Mouse (Mus musculus) embryo, embryonic 9.5 days (tissue): Measurements from ENCODE around the gene Prph2.

Experiments used
- DNase-seq: peaks from one replicate; pipeline ENCODE4 v3.0.0-alpha.2; 2017; ENCODE audit errors: extremely low spot score

The Prph2 gene

DNA sequence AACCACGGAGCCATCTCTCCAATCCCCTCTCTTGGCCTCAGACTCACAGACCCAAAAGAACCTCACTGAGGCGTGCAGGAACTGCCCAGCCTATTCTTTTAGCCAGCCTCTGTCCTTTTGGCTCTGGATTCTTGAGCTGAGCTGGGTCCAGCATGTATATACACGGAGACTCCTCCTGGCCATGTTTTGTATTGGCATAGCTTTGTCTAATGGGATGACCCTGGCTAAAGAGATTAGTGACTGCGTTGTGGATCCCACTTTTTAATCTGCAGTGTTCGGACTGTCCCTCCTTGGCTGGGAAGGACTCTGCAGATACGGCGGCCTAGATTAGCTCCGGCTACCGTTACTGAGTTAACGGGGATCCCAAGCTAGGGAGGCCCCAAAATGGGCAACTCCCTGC is at the start of gene Prph2:
Prph2 (plus strand) TSS at position 274 of the 400 bp plus-strand sequence.
- DNase-seq: no peak

DNA sequence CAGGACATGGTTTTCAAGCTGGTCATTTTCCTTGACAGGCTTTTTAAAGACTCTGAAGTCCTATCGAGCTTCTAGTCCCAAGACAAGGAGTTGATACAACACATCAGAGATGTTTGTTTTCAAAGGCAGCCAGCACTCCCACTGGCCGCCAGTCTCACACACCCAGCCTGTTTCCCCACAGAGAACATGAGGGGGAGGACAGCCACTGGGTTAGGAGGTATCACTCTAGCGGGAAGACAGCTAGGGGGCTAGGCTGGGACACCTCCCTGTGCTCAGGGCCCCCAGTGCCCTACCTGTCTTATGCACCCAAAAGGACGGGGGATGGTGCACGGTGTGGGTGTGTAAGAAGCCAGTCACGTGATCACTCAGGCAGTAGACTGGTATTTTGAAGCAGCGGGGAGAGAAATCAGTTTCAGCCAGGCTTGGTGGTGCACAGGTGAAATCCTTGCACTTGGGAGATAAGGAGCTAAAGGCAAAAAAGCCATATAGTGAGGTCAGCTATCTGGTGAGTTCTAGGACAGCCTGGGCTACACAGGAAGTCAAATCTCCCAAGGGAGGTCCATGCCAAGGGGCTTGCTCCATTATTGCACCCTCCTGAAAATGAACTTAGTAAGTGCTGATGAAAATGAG is 45.6 kb upstream of the Prph2 start:
- DNase-seq: no peak

DNA sequence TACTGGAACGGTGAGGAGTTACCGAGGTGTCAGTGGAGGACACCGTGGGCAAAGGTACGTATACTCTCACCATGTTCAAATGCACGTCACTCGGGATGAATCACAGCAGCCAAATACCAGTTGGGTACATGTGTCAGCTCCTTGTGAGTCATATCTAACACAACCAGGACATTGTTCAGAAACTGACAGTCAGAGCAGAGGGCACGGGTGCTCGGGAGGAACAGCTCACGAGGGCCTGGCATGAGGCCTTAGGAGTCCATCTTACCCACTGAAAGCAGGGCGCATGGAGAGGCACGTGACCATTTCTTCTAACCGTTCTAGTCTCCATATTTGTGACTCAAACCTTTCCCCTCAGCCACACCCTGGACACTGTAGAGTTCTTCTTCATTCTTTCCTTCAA is 43.4 kb upstream of the Prph2 start:
- DNase-seq: no peak

DNA sequence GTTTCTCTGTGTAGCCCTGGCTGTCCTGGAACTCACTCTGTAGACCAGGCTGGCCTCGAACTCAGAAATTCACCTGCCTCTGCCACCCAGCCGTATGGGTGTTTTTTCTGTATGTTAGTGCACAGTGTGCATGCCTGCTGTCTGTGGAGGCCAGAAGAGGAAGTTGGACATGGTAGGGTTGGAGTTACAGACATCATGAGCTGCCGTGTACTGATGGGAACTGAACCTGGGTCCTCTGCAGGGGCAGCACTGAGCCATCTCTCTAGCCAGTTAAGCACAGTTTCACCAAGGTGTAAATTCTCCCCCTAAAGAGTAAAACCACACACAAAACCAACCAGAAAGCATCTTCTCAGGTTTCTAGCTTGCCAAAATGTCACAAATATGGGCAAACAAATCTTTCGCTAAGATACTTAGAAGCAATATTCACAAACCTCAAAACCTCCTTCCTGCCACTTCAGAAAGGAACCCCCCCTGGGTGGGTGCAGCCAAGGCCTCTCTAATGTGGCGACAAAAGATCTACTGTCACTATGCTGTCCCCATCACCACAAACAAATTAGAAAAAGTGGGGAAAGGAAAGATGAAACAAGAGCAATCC is 40.0 kb upstream of the Prph2 start:
- no peak for DNase-seq

DNA sequence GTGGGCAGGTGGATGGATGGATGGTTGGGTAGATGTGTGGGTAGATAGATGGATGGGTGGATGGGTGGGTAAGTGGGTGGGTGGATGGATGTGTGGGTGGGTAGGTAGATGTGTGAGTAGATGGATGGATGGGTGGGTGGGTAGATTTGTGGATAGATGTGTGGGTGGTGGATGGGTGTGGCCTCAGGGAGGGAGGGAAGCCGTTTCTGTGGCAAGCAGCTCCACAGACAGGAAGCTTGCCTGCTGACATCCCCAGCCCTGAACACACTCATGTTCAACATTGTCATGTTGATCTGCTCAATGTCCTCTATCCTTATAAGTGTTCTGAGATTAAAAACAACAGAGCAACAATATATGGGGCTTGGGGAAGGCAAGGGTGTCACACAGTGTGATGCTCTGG is 39.3 kb upstream of the Prph2 start:
- DNase-seq: no peak

DNA sequence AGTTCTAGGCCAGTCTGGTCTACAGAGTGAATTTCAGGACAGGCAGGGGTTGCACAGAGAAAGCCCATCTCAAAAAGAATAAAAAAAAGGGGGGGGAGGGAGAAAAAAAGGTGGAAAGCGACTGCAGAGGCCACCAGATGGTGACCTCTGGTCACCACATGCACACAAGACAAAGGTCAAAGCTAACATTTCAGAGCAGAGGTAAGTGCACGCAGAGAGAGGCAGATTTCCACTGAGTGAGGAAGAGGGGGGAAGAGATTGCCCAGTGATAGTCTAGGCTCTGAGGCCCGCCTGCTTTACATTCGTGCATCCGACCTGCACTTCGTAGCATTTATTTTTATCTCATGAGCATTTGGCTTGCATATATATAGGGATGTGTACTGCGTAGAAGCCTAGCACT is 37.5 kb upstream of the Prph2 start:
- no peak for DNase-seq

DNA sequence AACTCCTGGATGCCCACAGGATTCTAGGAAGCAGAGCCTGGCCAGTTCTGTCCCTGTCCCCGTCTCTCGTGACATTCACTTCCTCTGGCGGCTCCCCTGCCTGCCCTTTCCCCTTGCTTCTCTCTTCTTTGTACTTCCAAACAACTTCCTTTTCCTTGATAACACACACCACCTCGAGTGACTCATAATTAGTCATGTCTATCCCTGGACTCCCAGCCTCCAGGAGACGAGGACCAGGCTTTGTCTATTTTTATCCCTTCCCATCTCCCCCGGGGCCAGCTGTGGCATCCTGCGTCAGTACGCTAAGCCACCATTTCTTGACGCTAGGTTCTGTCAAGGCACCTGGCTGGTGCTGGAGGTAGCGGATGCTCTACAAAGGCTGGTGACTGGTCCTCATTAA is 36.1 kb upstream of the Prph2 start:
- no peak for DNase-seq

DNA sequence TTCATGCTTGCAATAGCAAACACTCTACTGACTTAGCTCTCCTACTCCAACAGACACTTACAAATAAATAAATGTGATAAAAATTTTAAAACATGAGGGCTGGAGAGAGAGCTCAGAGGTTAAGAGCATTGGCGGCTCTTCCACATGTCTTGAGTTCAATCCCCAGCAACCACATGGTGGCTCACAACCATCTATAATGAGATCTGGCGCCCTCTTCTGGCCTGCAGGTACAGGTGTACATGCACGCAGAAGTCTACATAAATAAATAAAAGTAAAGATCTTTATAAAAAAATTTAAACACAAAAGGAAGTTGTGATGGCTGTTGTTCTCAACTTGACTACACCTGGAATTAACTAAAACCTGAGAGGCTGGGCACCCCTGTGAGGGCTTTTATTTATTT is 34.6 kb upstream of the Prph2 start:
- DNase-seq: no peak

DNA sequence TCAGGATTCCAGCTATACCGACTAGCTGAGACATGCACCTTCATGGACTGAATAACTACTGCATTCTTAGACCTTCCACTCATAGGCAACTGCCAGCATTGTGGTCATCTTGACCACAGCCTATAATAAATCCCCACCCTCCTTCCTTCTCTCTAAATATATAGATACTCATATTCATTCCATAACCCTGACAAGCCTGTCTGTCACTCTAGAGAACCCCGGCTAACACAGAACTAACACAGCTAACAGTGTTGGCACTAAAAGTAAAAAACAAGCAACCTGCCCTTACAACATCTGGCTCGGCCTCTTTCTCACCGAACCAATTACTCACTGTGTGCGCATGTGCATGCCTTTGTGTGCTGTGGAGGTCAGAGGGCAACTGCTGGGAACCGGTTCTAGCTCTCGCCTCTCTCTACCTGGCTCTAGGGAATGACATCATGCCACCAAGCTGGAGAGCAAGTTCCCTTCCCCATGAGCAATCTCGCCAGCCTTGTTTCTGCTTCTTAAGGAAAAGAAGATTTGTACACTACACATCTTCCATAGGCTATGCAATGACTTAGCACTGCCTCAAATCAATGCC is 33.8 kb upstream of the Prph2 start:
- no peak for DNase-seq

DNA sequence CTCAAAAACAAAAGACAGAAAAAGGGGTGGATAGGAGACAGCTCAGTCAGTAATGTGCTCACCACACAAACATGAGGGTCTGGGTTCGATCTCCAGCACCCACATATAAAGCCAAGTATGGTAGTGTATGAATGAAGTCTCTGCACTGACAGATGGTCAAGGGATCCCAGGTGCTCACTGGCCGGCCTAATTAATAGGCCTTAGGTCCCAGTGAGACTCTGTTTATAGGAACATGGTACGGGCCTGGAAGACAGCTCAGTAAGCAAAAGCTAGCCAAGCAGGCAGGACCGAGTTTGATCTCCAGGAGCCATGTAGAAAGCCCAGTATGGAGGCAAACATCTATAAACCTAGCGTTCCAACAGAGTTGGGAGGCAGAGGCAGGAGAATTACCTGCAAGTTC is 33.2 kb upstream of the Prph2 start:
- DNase-seq: no peak

DNA sequence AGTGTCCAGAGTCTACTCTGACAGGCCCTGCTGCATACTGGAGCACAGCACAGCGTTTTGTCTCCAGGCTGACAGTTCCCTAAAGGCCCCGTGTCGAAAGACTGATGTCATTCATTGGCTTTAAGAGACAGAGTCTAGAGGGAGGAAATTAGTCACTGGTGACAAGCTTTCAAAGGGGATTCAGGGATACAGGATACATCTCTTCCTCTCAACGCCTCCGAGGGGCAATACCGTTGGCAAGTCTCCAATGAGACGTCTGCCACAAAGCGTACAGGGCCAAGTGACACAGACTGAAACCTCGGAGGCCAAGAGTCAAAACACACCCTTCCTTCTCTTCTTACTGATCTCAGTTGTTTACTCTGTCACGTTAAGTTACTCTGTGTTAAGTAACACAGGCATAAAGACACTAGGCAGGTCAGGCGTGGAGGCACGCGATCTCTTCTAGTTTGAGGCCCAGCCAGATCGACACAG is 30.4 kb upstream of the Prph2 start:
- no peak for DNase-seq

DNA sequence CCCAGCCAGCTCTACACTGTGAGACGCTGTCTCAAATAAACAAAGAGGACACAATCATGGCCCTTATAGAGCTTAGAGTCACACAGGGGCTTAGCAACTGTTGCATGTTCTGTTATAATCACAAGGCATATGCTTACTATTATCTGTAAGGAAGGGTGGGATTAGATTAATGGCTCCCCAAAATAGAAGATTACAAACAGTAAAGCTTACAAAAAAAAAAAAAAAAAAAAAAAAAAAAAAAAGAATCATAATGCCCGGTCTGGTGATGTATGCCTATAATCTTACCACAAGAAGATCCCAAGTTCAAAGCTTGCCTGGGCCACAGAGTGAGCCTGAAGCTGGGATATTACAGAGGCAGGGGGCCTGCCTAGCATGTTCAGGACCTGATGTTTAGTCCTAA is 29.9 kb upstream of the Prph2 start:
- DNase-seq: no peak

DNA sequence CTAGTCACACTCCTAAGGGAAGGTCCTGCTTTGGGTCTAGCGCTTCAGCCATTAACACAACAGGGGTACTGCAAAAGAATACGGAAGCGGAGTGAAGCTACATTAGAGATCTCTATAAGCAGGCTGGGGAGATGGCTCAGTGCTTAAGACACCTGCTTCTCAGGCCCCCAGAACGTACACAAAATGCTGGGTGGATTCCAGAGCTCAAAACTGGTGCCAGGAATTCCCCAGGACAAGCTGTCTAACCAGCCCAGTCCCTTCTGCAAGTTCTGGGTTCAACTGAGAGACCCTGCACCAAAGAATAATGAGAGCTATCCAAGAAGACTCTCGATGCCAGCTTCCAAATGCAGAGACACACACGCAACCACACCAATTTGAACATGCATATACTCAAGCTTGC is 28.5 kb upstream of the Prph2 start:
- no peak for DNase-seq

DNA sequence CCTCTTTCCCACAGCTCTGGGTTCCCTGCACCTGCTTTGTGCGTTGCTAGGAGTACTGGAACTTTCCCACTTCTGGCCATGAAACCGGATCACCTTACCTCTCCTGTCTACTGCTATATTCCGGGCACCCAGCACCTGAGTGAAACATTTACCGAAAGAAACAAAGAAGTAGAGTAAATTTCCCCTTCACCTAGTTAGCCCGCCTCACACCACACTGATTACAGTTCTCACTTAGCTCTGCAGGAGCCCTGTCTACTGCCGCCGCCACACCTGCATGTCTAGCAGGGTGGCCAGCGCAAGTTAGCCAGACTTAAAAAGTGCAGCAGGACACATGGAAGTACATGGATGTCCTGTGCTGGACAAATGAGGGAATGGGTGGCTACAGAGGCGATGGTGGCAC is 27.2 kb upstream of the Prph2 start:
- DNase-seq: no peak

DNA sequence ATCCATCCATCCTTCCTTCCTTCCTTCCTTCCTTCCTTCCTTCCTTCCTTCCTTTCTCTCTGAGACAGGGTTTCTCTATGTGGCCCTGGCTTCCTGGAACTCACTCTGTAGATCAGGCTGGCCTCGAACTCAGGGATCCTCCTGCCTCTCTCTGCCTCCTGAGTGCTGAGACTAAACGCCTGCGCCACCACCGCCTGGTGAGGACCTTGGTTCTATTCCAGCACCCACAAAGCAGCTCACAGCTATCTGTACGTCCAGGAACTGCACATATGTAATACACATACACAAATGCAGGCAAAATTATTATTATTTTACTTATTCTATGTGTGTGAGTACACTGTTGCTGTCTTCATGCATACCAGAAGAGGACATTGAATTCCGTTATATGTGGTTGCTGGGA is 25.5 kb upstream of the Prph2 start:
- no peak for DNase-seq

DNA sequence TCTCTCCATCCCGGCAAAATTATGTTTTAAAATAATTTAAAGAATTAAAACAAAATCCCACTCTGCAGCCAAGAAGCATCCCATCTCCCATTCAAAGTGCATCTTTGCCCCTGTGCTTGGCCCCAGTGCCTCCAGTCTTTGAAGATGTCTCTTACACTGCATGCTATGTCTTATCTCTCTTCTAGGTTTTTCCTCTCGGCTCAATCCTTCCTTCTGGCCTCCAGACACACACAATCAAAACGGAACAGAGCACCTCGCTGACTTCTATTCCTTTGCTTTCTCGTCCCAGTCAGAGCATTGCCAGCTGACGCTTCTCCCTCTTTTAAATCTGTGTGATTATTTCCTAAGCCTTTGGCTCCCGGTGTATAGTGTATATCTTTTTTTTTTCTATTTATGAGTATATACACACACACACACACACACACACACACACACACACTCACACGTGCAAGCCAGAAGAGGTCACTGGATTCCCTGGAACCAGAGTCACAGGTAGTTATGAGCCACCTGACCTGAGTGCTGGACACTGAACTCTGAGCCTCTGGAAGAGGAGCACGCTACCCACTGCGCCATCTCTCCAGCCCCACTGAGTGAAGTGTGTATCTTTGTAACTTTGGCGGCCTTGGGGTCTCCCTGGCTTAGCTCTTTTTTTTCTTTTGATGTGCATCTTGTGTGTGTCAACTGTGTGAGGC is 24.9 kb upstream of the Prph2 start:
- no peak for DNase-seq

DNA sequence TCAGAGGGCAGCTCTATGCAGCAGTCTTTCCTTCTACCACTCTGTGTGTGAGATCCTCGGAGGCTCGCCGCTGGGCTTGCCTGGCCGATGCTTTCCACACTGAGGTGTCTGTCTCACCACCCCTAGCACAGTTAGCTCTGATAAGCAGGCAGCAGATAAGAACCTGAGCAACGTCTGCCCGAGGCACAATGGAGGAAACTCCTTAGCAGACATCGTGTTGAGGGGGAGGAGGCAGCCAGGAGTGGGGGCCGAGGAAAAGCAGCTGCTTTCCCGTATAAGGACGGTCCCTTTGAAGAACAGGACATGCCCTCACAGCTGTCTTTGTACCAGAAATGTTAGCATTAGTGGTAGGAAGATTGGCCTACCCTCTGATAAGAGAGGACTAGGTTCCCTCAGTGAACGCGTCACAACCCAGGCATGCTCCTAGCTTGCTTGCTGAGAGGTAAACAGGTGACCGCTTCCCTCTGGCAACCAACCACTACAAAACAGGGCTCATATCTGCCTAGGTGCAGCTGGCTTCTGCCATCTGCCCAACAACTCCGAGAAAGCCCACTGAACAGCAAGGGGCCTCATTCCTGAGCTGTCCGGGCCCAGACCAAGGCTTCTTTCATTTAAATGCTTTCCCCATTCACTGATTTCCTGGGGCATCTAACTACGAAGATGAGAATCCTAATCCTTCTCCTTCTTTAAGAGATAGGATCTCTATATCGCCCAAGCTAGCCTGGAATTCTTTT is 24.2 kb upstream of the Prph2 start:
- no peak for DNase-seq

DNA sequence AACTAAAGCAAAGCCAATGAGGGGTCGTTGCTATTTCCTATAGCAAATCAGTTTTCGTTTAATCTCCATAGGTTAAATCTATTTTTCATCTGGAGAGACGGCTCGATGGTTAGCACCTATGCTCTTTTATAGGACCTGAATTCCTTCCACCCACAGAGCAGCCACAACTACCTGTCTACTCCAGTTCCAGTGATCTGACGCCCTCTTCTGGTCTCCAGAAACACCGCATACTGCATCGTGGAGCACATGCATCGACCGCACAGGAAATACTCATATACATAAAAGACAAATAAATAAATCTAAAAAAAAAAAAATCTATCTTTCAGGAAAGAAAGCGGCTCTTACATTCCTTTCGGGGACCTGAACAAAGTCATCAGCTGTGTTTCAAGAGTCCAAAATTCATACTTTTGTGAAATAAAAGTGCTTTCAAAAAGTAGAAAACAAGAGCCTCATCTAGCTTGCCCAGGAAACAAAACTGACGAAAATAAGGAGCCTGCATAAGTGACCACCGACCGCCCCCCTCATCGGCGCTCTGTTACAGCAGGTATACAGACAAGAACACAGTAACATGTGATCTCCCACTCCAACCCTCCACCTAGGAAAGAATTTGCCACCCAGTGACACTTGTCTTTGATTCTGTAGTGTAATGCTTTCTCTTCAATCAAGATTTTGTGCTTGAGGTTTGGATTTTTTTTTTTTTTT is 21.6 kb upstream of the Prph2 start:
- DNase-seq: no peak

DNA sequence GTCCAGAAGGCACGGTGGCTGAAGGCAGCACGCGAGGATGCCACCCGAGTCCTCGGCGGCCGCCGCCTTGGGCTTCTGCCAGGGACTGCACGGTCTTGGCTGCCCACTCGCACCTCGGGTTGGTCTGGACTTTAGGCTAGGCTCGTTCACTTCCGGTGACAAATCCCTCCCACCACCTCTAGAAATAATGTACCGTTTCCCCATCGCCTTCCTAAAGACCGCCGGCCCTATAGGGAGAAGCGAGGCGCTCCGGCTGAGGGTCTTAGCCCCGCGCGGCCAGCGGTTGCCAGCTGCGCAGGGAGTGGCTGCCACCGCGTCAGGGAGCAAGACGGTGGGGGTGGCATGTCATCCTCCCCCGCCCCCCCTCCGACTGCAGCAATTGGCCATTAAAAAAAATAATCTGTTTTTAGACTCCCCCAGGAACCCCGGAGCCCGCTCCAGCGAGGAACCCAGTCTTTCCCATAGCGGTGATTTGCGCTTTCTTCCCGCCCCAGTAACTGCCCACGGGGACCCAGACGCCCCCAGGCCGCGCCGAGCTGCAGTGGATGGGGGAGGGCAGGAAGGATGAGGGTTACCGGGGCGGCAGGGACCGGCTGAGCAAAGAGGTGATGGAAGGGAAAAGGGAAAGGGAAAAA is 20.7 kb upstream of the Prph2 start:
- DNase-seq: peak; percentile 79

DNA sequence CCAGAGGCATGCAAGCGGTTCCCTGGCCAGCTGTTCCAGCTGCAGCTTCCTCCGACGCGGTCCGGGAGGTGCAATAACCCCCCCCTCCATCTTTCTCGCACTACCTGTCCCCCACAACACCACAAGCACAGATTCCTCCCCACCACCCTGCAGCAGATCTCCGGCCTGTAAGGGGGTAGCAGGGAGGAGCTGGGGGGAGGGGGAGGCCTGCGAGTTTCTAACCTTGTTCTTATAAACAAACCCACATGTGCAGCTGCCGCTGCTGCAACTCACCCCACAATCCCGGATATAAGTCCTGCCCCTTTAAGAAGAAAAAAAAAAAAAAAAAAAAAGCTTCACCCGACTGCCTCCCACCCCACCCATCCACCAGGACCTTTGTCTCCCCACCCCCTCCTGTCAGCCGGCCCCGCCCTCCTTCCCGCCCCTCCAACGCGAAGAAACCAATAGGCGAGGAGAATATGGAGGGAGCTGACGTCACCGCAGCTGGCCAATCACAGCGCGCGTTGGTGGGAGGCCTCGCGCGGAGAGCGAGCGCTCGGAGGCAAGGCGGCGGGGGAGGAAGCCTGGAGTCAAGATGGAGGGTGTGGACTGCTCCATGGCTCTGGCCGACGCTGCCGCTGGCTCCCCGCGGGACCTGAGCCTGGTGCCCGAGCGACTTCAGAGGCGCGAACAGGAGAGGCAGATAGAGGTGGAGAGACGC is 20.0 kb upstream of the Prph2 start, which contains the start of gene Tbcc:
Tbcc (plus strand) TSS at position 569 of the 700 bp plus-strand sequence.
- peak; percentile 98 for DNase-seq
